Mouse (Mus musculus) kidney, adult 2 months (tissue): ENCODE results near the gene Dpp7.

Source experiments
- CTCF ChIP-seq: fragments of 200-500 bp; conservative IDR thresholded peaks from 2 replicates; pipeline ENCODE4 v1.5.1; 2011; ENCODE audit warnings: low read depth, mild to moderate bottlenecking, control low read depth, low read length, moderate library complexity, mixed read lengths; ENCODE audit not compliant: insufficient read depth, insufficient read length
- POLR2A ChIP-seq: fragments of 200-500 bp; IDR thresholded peaks from one replicate; pipeline ENCODE4 v1.6.1; 2011; ENCODE audit warnings: low read depth, low read length, control low read depth

- TF ChIP-seq CTCF (no peak), POLR2A (no peak)
Observed at GRCm38 (mm10) chr2:25350701-25351100, 5.5 kb downstream of the Dpp7 start.
